Mouse (Mus musculus) fibroblast of lung, adult 2 months (primary cell): ENCODE measurements around the gene Pip4k2b.
"Not testable (repeated sequence)": the region's sequence is repeated elsewhere in the genome, so short reads cannot be mapped to it uniquely, and the experiment has no call there.

Source experiments
- DNase-seq: peaks from one replicate; pipeline ENCODE4 v3.0.0-alpha.2; 2011; ENCODE audit warnings: low read depth

Gene Pip4k2b

DNA sequence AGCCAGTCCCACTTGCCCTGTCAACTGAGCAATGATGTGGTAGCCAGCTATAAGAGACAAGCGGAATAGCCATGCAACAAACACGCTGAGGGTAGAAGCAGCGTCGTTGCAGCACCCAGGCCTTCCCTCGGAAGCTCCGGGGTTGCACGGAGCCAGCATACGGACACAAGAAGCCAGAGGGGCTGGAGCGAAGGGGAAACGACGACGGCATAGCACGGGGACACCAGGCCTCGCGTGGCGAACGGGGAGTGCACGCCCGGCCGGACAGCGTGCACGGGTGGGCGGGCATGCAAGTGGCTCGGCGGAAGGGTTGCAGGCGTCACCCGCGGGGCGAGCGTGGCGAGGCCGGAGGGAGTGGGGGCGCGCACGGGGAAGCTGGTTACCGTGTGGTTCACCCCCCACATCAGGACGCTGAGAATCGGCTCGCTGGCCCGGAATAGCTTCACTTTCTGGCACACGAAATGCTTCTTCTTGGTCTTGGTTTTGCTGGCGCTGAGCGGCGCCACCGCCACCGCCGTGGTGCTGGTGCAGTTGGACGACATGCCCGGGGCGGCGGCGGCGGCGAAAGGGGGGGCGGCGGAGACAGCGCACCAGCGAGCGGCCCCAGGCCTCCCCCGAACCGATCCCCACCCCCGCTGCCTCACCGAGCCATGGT is at the start of gene Pip4k2b:
Gene Pip4k2b, minus strand, starts transcription at position 642 of the 655 bp plus-strand sequence.
- DNase-seq, result no peak

GRCm38 (mm10) chr11:97793165-97793564 is 48.7 kb upstream of the Pip4k2b start:
- no peak for DNase-seq

DNA sequence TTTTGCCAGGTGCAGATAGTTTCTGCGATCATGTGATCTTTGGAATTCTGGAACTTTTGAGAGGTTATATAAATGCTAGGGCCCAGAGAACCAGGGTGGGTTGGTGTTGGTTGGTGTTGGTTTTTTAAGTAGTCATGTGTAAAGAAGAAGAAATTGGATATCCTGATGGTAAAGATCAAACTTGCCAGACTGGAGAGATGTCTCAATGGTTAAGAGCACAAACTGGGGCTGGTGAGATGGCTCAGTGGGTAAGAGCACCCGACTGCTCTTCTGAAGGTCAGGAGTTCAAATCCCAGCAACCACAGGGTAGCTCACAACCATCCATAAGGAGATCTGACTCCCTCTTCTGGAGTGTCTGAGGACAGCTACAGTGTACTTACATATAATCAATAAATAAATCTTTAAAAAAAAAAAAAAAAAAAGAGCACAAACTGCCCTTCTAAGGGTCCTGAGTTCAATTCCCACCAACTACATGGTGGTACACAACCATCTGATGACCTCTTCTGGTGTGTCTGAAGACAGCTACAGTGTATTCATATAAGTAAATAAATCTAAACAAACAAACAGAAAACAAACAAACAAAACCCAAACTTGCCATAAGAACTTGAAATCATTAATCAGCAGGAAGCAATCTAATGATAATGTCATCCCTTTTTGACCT is 46.4 kb upstream of the Pip4k2b start:
- DNase-seq, result not testable (repeated sequence)

DNA sequence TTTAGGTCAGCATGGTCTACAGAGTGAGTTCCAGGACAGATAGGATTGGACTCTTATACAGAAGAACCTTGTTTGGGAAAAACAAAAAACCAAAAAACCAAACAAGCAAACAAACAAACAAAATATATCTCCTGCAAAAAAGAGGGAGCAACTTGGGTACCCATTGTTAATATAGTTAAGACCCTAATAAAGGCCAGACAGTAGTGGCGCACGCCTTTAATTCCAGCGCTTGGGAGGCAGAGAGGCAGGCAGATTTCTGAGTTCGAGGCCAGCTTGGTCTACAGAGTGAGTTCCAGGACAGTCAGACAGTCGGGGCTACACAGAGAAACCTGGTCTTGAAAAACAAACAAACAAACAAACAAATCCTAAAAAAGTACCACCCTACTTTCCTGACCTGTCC is 45.2 kb upstream of the Pip4k2b start:
- DNase-seq, result no peak

DNA sequence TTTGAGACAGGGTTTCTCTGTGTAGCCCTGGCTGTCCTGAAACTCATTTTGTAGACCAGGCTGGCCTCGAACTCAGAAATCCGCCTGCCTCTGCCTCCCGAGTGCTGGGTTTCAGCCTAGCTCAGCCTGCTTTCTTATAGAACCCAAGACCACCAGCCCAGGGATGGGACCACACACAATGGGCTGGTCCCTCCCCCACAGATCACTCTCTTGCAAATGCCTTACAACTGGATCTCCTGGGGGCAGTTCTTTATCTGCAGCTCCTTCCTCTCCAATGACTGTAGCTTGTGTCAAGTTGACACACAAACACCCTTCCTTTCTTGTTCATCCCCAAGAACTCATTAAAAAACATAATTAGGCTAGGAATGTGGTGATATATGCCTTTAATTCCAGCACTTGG is 43.5 kb upstream of the Pip4k2b start:
- DNase-seq, result no peak

DNA sequence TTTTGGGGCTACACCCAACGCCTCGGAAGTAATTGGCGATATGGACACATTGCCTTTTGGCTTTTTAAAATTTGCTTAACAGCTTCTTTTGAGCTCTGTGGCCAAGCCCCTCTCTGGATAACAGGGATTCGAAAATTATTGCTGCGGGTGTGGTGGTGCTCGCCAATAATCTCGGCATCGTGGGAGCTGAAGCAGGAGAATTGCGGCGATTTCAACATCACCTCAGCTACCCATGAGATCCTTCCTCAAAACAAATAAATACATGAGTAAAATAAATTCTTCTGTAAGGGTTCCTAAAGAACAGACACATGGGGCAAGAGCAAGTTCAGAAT is 38.0 kb upstream of the Pip4k2b start:
- no peak for DNase-seq

DNA sequence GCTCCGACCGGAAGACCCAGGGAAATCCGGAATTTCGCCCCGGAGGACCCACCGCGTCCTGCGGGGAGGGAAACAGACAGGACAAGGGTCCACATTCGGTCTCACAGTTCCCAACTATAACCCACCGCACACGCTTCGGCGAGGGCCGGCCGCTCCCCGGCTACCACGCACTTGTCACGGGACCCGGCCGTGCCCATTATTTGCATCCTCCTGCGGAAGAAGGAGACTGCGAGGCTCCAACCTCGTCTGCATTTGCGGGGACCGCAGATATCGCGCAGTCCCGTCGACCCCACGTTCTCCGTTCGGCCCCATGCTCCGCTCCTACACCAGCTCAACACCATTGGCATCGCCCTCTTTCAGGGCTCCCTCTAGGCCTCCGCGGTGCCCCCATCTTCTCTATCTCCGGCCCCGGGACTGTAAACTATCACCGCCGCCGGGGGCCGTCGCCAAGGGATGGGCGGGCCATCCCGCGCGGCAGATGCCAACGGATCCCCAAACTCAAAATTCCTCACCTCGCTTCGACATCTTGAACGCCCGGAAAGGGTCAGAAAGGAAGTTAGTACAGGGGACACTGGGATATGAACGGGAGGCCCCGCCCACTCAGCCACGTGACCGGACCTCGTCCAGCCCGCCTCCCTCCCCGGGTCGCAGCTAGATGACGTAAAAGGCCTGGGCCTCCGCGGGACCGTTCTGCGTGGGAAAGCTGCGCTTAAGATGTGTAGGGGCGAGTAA is 37.5 kb upstream of the Pip4k2b start, which contains the start of gene Rpl23:
Gene Rpl23, minus strand, starts transcription at position 606 of the 732 bp plus-strand sequence.
- DNase-seq, result peak; percentile 91

- no peak for DNase-seq
Observed at GRCm38 (mm10) chr11:97781478-97781831, 37.0 kb upstream of the Pip4k2b start.

DNA sequence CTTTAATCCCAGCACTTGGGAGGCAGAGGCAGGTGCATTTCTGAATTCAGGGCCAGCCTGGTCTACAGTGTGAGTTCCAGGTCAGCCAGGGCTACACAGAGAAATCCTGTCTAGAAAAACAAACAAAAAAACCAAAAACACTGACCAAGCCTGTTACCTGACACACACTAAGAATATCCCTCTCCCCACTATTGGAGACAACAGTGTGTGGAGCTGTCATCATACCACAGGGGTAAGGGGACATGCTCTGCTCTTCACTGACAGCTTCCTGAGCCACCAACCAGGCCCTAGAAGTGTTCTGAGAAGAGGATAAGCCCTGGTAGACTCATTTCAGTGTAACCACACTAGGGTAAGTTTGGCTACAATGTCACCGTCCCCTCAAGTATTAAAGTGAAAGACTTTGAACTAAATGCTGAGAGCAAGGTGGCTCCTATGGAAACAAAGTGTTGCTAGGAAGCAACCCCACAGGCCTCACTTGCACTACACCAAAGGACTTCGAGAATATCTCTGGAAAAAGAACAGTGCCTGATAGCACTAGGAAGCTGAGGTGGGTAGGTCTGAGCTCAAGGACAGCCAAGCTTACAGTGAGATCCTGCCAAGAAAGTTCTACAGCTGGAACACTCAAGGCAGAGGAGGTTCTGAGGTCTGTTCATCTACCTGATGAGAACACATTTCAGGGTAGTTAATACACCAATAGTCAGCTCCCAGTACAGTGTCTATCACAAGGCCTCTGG is 35.6 kb upstream of the Pip4k2b start:
- no peak for DNase-seq

- no peak for DNase-seq
Observed at GRCm38 (mm10) chr11:97778918-97779317, 34.4 kb upstream of the Pip4k2b start.

GRCm38 (mm10) chr11:97777129-97777529 is 32.6 kb upstream of the Pip4k2b start:
- DNase-seq, result no peak

- no peak for DNase-seq
Observed at GRCm38 (mm10) chr11:97776497-97777128, 32.1 kb upstream of the Pip4k2b start.

DNA sequence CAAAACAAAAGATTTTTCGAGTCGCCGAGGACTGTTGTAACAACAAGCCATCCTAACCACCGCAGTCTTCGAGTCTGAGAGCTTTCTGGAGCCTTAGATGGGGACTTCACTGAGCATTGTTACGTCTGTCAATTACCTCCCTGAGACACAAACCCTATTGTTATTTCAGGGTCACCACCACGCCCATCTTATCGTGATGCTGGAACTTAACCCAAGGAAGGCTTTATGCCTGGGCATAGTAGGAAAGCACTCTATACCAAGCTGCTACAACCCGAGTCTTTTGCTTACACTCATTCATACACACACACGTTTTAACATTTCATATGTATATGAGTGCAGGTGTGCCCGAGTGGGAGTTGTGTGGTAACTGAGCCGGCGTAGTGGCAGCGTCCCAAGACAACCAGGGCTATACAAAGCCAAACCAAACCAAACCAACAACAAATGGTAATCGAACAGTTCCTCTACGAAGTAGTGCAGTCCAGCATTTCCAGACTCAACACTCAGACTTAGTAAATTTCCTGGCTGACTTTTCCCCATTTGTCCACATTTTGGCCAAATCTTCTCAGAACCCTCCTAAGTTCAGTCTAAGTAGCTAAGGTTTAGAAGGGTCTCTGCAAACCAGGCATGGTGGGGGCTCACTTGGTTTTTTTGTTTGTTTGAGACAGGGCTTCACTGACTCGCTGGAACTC is 31.4 kb upstream of the Pip4k2b start, which contains the start of gene 1700001P01Rik:
Gene 1700001P01Rik, minus strand, starts transcription at position 111 of the 689 bp plus-strand sequence.
- DNase-seq, result no peak

- no peak for DNase-seq
Observed at GRCm38 (mm10) chr11:97775186-97775585, 30.7 kb upstream of the Pip4k2b start.

- DNase-seq, result no peak
Observed at GRCm38 (mm10) chr11:97771410-97771809, 26.9 kb upstream of the Pip4k2b start.

- DNase-seq, result no peak
Observed at GRCm38 (mm10) chr11:97769704-97770103, 25.2 kb upstream of the Pip4k2b start.

GRCm38 (mm10) chr11:97766154-97766881 is 21.8 kb upstream of the Pip4k2b start, which contains the start of gene Cwc25:
Cwc25 (minus strand) TSS chr11:97766556.
- peak; percentile 95 for DNase-seq

DNA sequence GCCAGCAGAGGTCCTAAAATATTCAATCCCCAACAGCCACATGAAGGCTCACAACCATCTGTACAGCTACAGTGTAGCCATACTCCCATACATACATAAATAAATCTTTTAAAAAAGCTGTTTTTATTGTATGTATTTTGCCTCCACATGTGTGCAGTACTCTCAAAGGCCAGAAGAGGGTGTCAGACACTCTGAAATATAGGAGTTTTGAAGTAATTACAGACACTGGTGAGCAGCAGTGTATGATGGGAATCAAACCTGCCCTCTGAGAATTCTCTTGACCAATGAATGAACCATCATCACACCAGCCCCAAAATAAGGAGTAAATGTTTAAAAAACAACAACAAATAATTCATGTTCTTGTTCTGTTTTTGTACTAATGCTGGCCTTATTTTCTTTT is 17.1 kb upstream of the Pip4k2b start:
- DNase-seq, result no peak

DNA sequence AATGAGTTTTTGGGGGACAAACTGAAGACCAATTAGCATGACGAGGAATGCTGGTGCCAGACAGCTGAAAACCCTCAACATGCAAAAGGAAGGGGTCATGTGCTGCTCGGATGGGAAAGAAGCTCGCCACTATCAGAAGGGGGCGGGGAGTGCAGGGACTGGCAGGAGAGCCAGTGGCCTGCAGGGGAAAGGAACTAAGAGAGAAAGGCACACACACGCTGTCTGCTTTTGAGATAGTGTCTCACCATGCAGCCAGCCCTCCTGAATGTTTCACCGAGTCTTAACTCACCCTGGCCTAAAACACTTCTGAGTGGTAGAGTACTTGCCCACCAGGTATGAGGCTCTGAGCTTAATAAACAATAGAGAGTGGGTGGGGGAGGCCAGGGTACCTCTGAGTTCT is 14.4 kb upstream of the Pip4k2b start:
- no peak for DNase-seq

DNA sequence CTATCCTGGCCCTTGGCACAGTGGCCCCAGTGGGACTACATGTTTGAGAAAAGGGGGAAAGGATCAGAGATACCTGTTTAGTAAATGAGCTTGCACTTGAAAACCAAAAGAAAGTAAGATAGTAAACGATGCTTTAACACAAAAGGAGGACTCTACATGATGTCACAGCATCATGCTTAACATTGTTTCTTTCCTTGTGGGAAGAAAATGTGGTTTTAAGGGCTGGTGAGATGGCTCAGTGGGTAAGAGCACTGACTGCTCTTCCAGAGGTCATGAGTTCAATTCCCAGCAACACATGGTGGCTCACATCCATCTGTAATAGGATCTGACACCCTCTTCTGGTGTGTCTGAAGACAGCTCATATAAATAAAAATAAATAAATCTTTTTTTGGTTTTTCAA is 13.6 kb upstream of the Pip4k2b start:
- no peak for DNase-seq

- no peak for DNase-seq
Observed at GRCm38 (mm10) chr11:97753277-97753676, 8.8 kb upstream of the Pip4k2b start.
